Mouse (Mus musculus) heart, adult 8-10 months (tissue): Measurements from ENCODE around the gene Ddx54. TPM values are rescaled to one million over a fixed set of nuclear protein-coding genes. Genes with fewer than 3 reads are reported as not detected.

Experiments used
- DNase-seq: peaks from one replicate; pipeline ENCODE4 v3.0.0; 2022; ENCODE audit warnings: low spot score
- total RNA-seq, 4 experiments: library from RNA; stranded (reverse); gene quantifications; 2 replicates each; pipeline ENCODE4 v1.2.4; 2022

The Ddx54 gene
- total RNA-seq, 4 experiments from 2014 or later = 21.0 to 24.7 (median 23.0) TPM

GRCm38 (mm10) chr5:120643365-120644085 lies 31.0 kb downstream of the Ddx54 start:
- no peak for DNase-seq

GRCm38 (mm10) chr5:120644227-120644626 lies 31.7 kb downstream of the Ddx54 start:
- DNase-seq = no peak

- DNase-seq = no peak
Observed at GRCm38 (mm10) chr5:120645851-120646250, 33.3 kb downstream of the Ddx54 start.

- DNase-seq = no peak
Observed at GRCm38 (mm10) chr5:120647361-120647760, 34.8 kb downstream of the Ddx54 start.

- no peak for DNase-seq
Observed at GRCm38 (mm10) chr5:120647814-120648491, 35.4 kb downstream of the Ddx54 start.

GRCm38 (mm10) chr5:120648569-120649373 lies 36.2 kb downstream of the Ddx54 start, which contains the start of gene Rasal1:
Rasal1 (plus strand) TSS chr5:120648812.
- DNase-seq = no peak

- no peak for DNase-seq
Observed at GRCm38 (mm10) chr5:120649374-120649933, 36.9 kb downstream of the Ddx54 start.

GRCm38 (mm10) chr5:120649938-120650337 lies 37.4 kb downstream of the Ddx54 start:
- no peak for DNase-seq

GRCm38 (mm10) chr5:120651230-120651629 lies 38.7 kb downstream of the Ddx54 start:
- DNase-seq = no peak

- DNase-seq = no peak
Observed at GRCm38 (mm10) chr5:120652915-120653701, 40.6 kb downstream of the Ddx54 start.

- DNase-seq = no peak
Observed at GRCm38 (mm10) chr5:120653873-120654272, 41.3 kb downstream of the Ddx54 start.

GRCm38 (mm10) chr5:120656281-120656751 lies 43.8 kb downstream of the Ddx54 start:
- DNase-seq = no peak

- no peak for DNase-seq
Observed at GRCm38 (mm10) chr5:120660816-120661215, 48.3 kb downstream of the Ddx54 start.

- no peak for DNase-seq
Observed at GRCm38 (mm10) chr5:120664888-120665287, 52.3 kb downstream of the Ddx54 start.

- no peak for DNase-seq
Observed at GRCm38 (mm10) chr5:120668761-120669160, 56.2 kb downstream of the Ddx54 start.

GRCm38 (mm10) chr5:120670132-120670531 lies 57.6 kb downstream of the Ddx54 start:
- no peak for DNase-seq

- DNase-seq = no peak
Observed at GRCm38 (mm10) chr5:120671865-120672264, 59.3 kb downstream of the Ddx54 start.

- peak; percentile 36 for DNase-seq
Observed at GRCm38 (mm10) chr5:120673626-120674025, 61.1 kb downstream of the Ddx54 start.

- no peak for DNase-seq
Observed at GRCm38 (mm10) chr5:120674229-120675145, 61.9 kb downstream of the Ddx54 start.

GRCm38 (mm10) chr5:120677516-120677915 lies 65.0 kb downstream of the Ddx54 start:
- DNase-seq = no peak
